Mouse (Mus musculus) lung, embryonic 16.5 days (tissue): ENCODE measurements around the gene Nup98. TPM values are rescaled to one million over a fixed set of nuclear protein-coding genes. Genes with fewer than 3 reads are reported as not detected.

Source experiments
- ATAC-seq: fragments of 200-750 bp; cut with Nextera tagmentation; 2 replicates; pipeline ENCODE4 v1.8.0; 2017; ENCODE audit warnings: low read depth, mild to moderate bottlenecking, moderate library complexity
- H3K27ac ChIP-seq: fragments of 300-500 bp; sonication (generic); 2 replicates; pipeline ENCODE4 v1.5.1; 2014; ENCODE audit warnings: mild to moderate bottlenecking, control low read depth, low read length
- H3K27me3 ChIP-seq: fragments of 300-500 bp; sonication (generic); 2 replicates; pipeline ENCODE4 v1.6.1; 2014; ENCODE audit warnings: low read depth, low read length, mixed read lengths; ENCODE audit not compliant: control insufficient read depth, insufficient read depth
- H3K36me3 ChIP-seq: fragments of 300-500 bp; sonication (generic); 2 replicates; pipeline ENCODE4 v1.6.1; 2014; ENCODE audit warnings: low read length; ENCODE audit not compliant: control insufficient read depth, insufficient read depth
- H3K4me1 ChIP-seq: fragments of 300-500 bp; sonication (generic); replicated peaks from 2 replicates; pipeline ENCODE4 v1.6.1; 2014; ENCODE audit warnings: low read length, mixed read lengths; ENCODE audit not compliant: control insufficient read depth, insufficient read depth
- H3K4me2 ChIP-seq: fragments of 300-500 bp; sonication (generic); 2 replicates; pipeline ENCODE4 v1.6.1; 2014; ENCODE audit warnings: low read depth, low read length, control low read depth
- H3K4me3 ChIP-seq: fragments of 300-500 bp; sonication (generic); 2 replicates; pipeline ENCODE4 v1.5.1; 2014; ENCODE audit warnings: mild to moderate bottlenecking, low read length, control low read depth
- H3K9ac ChIP-seq: fragments of 300-500 bp; sonication (generic); 2 replicates; pipeline ENCODE4 v1.6.1; 2014; ENCODE audit warnings: low read length, control low read depth
- H3K9me3 ChIP-seq: fragments of 300-500 bp; sonication (generic); 2 replicates; pipeline ENCODE4 v1.6.1; 2016; ENCODE audit warnings: low read length; ENCODE audit not compliant: control insufficient read depth
- WGBS: fragments of 180-500 bp; shearing (Covaris S2); extraction: QIAGEN DNeasy Blood & Tissue Kit; methylation state at CpG from one replicate; pipeline ENCODE4 v1.1.7; 2014; 5-methylcytosine and 5-hydroxymethylcytosine counted together
- polyA plus RNA-seq: library from polyadenylated mRNA; unstranded; fragments of >200 nt; fragmentation: Nextera tagmentation; extraction: Ambion mirVana; gene quantifications from 2 replicates; pipeline ENCODE4 v1.2.1, GENCODE M21; 2015

The Nup98 gene
- polyA plus RNA-seq, 1 experiment from 2014 or later, result 34.4 TPM

- no peak overlapping the region for H3K9ac ChIP-seq
- no peak for ATAC-seq
- 69% methylated on average over 45 of the region's 45 CpGs for WGBS
- no peak overlapping the region for H3K27ac ChIP-seq
- H3K4me1 ChIP-seq, result no peaks in the 10 kb centered on the region
- H3K4me3 ChIP-seq, result no peak overlapping the region
- no peak overlapping the region for H3K4me2 ChIP-seq
- H3K9me3 ChIP-seq, result no peaks in the 10 kb centered on the region
- no peaks in the 10 kb centered on the region for H3K27me3 ChIP-seq
- H3K36me3 ChIP-seq, result no peaks in the 10 kb centered on the region
These were observed 96.7 kb downstream of the Nup98 start for GRCm38 (mm10) chr7:102113151-102113729.

DNA sequence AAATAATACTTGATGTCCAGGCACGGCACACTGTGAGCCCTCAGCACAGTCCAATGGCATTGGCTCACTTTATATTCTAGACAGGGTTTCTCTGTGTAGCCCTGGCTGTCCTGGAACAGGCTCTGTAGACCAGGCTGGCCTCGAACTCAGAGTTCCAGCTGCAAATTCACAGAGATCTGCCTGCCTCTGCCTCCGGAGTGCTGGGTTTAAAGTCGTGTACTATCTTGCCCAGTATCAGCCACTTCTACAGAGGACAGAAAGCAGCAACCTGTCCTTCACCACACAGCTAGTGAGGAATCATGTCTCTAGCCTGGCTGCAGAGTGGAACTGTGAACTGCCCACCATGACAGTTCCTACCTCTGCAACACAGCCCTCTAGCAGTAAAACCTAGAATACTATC is 100.2 kb downstream of the Nup98 start:
- no peaks in the 10 kb centered on the region for H3K9me3 ChIP-seq
- no peak overlapping the region for H3K4me3 ChIP-seq
- H3K9ac ChIP-seq, result no peak overlapping the region
- peaks cover 5% of the 10 kb centered on the region; the same call in 1 of the 2 replicates for H3K4me1 ChIP-seq
- no peaks in the 10 kb centered on the region for H3K36me3 ChIP-seq
- no peaks in the 10 kb centered on the region for H3K27me3 ChIP-seq
- ATAC-seq, result no peak
- H3K4me2 ChIP-seq, result no peak overlapping the region
- WGBS, result 77% methylated on average over 4 of the region's 4 CpGs
- no peak overlapping the region for H3K27ac ChIP-seq

DNA sequence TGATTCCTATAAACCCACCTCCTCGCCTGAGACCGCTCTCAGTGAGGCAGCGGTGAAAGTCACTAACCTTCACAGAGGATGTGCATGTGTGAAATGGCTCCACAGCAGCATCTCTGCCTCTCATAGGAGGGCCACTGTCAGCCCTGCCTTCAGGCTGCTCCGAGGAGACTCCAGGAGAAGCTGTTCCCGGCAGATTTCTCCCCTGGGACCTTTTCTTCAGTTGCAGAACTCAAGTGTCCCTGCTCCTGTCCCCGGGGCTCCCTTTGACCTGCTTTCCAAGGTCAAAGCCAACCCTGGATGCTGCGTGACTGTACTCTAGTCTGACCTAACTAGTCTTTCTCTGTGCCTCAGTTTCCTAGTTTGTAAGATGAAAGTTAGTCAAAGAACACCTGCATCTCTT is 100.8 kb downstream of the Nup98 start, which contains the start of gene Art5:
Art5 (minus strand) TSS at position 319 of the 400 bp plus-strand sequence.
- ATAC-seq, result no peak
- H3K36me3 ChIP-seq, result no peaks in the 10 kb centered on the region
- no peak within 1 kb of the TSS for H3K4me3 ChIP-seq

DNA sequence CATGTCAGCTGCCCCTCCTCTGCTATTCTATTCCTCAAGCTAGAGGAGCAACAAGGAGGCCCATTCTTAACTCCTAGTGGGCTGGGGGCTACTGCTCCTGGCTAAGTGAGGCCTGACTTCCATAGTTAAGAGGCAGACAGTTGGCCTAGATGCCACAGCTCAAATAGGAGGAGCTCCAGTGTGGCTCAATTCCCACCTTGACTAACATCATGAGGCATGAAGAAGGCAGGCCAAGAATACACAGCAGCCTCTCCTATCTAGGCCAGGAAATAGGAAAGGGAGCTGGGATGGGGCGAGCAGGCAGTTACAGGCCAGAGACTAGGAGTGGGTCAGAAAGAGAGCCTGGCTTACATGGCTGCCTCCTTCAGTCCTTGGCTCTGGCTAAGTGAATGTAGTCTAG is 101.8 kb downstream of the Nup98 start:
- WGBS, result 83% methylated on average over 1 of the region's 1 CpGs
- Histone ChIP-seq H3K9me3 (no peaks in the 10 kb centered on the region), H3K27ac (no peak overlapping the region), H3K27me3 (no peaks in the 10 kb centered on the region), H3K4me3 (no peak overlapping the region), H3K36me3 (no peaks in the 10 kb centered on the region), H3K9ac (no peak overlapping the region), H3K4me1 (peaks cover 5% of the 10 kb centered on the region; the same call in 1 of the 2 replicates), H3K4me2 (no peak overlapping the region)
- no peak for ATAC-seq

More for the DNA sequence above, 100.8 kb downstream of the Nup98 start, which contains the start of gene Art5:
- H3K9ac ChIP-seq, result no peak within 1 kb of the TSS
- no peak within 1 kb of the TSS for H3K27ac ChIP-seq
- 69% methylated on average over 7 of the region's 7 CpGs for WGBS
- H3K9me3 ChIP-seq, result no peaks in the 10 kb centered on the region
- H3K4me2 ChIP-seq, result no peak within 1 kb of the TSS
- peaks cover 5% of the 10 kb centered on the region; the same call in 1 of the 2 replicates for H3K4me1 ChIP-seq
- H3K27me3 ChIP-seq, result no peaks in the 10 kb centered on the region

DNA sequence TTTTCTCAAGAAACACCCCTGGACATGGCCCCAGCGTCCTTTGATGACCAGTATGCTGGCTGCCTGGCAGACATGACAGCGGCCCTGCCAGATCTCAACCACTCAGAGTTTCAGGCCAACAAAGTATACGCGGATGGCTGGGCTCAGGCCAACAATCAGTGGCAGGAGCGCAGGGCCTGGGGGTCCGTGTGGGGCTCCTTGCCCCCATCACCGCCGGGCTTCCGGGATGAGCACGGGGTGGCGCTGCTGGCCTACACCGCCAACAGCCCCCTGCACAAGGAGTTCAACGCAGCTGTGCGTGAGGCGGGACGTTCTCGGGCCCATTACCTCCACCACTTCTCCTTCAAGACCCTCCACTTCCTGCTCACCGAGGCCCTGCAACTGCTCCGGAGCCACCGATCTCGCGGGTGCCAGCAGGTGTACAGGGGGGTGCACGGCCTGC is 103.3 kb downstream of the Nup98 start:
- Histone ChIP-seq H3K4me2 (peak overlapping the region; percentile 67), H3K36me3 (no peaks in the 10 kb centered on the region), H3K4me3 (peak overlapping the region; percentile 38), H3K9ac (peak overlapping the region; percentile 63), H3K4me1 (peaks cover 5% of the 10 kb centered on the region; the same call in 1 of the 2 replicates), H3K9me3 (no peaks in the 10 kb centered on the region), H3K27me3 (no peaks in the 10 kb centered on the region), H3K27ac (no peak overlapping the region)
- 14% methylated on average over 23 of the region's 23 CpGs for WGBS
- ATAC-seq, result peak; percentile 37

DNA sequence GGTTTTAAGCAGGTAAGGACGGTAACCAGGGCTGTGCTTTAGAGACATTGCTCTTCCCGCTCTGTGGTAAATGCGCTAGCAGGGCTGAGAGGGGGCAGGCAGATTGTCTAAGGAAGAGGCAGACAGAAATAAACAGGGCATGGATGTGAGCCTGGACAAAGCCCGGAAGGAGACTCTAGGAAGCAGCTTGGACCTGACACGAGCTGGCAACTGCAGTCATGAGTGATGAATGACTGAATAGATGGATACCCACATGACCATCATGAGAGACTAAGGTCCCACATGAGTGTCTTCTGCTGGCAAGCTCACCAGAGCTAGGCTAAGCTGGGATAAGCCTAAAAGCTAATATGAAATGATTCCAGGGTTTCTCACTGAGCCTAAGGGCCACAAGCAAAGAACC is 105.8 kb downstream of the Nup98 start:
- no peak overlapping the region for H3K4me2 ChIP-seq
- 49% methylated on average over 5 of the region's 5 CpGs for WGBS
- H3K36me3 ChIP-seq, result no peaks in the 10 kb centered on the region
- H3K27ac ChIP-seq, result no peak overlapping the region
- peaks cover 22% of the 10 kb centered on the region for H3K4me1 ChIP-seq
- no peaks in the 10 kb centered on the region for H3K9me3 ChIP-seq
- H3K27me3 ChIP-seq, result no peaks in the 10 kb centered on the region
- no peak overlapping the region for H3K4me3 ChIP-seq
- peak; percentile 42; the same call in 1 of the 2 replicates for ATAC-seq
- no peak overlapping the region for H3K9ac ChIP-seq

DNA sequence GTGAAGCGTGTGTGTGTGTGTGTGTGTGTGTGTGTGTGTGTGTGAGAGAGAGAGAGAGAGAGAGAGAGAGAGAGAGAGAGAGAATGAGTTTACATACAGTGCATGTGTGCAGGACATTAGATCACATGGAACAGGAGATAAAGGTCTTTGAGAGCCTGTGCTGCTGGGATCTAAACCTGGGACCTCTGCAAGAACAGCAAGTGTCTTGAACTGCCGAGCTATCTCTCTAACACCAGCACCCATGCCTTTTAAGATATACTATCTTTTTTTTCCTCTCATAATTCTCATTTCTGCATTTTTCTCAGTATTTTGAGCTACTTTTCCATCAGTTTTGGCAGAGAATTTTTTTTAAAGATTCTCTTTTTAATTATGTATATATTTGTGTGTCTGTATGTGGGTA is 106.4 kb downstream of the Nup98 start:
- ATAC-seq, result no peak
- no peak overlapping the region for H3K27ac ChIP-seq
- H3K4me2 ChIP-seq, result no peak overlapping the region
- no peak overlapping the region for H3K9ac ChIP-seq
- H3K27me3 ChIP-seq, result no peaks in the 10 kb centered on the region
- WGBS, result 72% methylated on average over 2 of the region's 2 CpGs
- H3K4me3 ChIP-seq, result no peak overlapping the region
- H3K9me3 ChIP-seq, result no peaks in the 10 kb centered on the region
- peaks cover 22% of the 10 kb centered on the region for H3K4me1 ChIP-seq
- no peaks in the 10 kb centered on the region for H3K36me3 ChIP-seq

DNA sequence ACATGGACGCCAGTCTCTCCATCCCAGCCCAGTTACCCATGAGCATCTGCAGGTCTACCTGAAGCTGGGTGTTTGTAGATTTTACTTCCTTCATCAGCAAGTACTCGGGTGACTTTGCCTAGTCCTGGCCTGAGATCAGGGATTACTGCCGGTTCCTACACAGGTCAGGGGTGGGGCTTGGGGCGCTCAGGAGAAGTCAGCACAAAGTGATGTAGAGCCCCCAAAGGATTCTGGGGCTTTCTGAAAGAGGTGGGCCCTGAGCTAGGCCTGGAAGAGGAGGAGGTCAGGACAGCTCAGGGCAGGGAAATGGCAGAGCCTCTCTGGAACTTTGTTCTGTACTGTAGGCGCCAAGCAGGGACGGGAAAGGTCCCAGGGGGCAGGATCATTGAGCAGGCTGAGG is 107.3 kb downstream of the Nup98 start:
- Histone ChIP-seq H3K9ac (no peak overlapping the region), H3K27me3 (no peaks in the 10 kb centered on the region), H3K4me1 (peaks cover 22% of the 10 kb centered on the region), H3K36me3 (no peaks in the 10 kb centered on the region), H3K9me3 (no peaks in the 10 kb centered on the region), H3K4me2 (no peak overlapping the region), H3K4me3 (no peak overlapping the region), H3K27ac (no peak overlapping the region)
- ATAC-seq, result no peak
- 36% methylated on average over 6 of the region's 6 CpGs for WGBS

- Histone ChIP-seq H3K9ac (no peak overlapping the region), H3K9me3 (no peaks in the 10 kb centered on the region), H3K4me3 (no peak overlapping the region), H3K27me3 (no peaks in the 10 kb centered on the region), H3K4me1 (peaks cover 22% of the 10 kb centered on the region), H3K4me2 (no peak overlapping the region), H3K27ac (no peak overlapping the region), H3K36me3 (no peaks in the 10 kb centered on the region)
- no peak for ATAC-seq
- 41% methylated on average over 8 of the region's 8 CpGs for WGBS
These were observed 107.7 kb downstream of the Nup98 start for GRCm38 (mm10) chr7:102102241-102102640.
